Mouse (Mus musculus) MEL (cell line): ENCODE measurements at regions not wholly inside any gene's neighbourhood (a gene's known extent, or its start where the extent isn't known, plus 50 kb on each side); places are given as distances from the start of the nearest gene placed in this dataset.

Experiments used
- DNase-seq: peaks from one replicate; pipeline ENCODE4 v3.0.0; 2011; ENCODE audit warnings: low read depth, low spot score
- H3K27ac ChIP-seq: 2 replicates; pipeline ENCODE4 v1.5.1; 2012; ENCODE audit warnings: low read depth, mild to moderate bottlenecking, control low read depth, low read length, moderate library complexity; ENCODE audit not compliant: control insufficient read depth
- H3K27me3 ChIP-seq, 2 experiments: fragments of 150-350 bp in 1 of 2; sonication (generic) in 1 of 2; 2 replicates each; pipeline ENCODE4 v1.6.1; 2012; ENCODE audit warnings: low read length in 2 of 2, mild to moderate bottlenecking in 2 of 2, improper control_type of control experiment in 1 of 2, moderate library complexity in 1 of 2; ENCODE audit not compliant: insufficient read depth in 2 of 2, control insufficient read depth in 1 of 2
- H3K36me3 ChIP-seq, 2 experiments: 2 replicates each; pipeline ENCODE4 v1.6.1; 2012 to 2014; ENCODE audit warnings: low read length in 2 of 2, improper control_type of control experiment in 1 of 2, inconsistent platforms in 1 of 2, mild to moderate bottlenecking in 1 of 2; ENCODE audit not compliant: insufficient read depth in 2 of 2, control insufficient read depth in 1 of 2
- H3K4me1 ChIP-seq, 2 experiments: fragments of 150-350 bp in 1 of 2; sonication (generic) in 1 of 2; 2 replicates each; pipeline ENCODE4 v1.6.1; 2012; ENCODE audit warnings: low read length in 2 of 2, improper control_type of control experiment in 1 of 2, mild to moderate bottlenecking in 1 of 2; ENCODE audit not compliant: insufficient read depth in 2 of 2, control insufficient read depth in 1 of 2
- H3K4me3 ChIP-seq, 2 experiments: fragments of 150-350 bp in 1 of 2; sonication (generic) in 1 of 2; 2 replicates each; pipeline ENCODE4 v1.5.1; 2012; ENCODE audit warnings: low read depth in 2 of 2, low read length in 2 of 2, mild to moderate bottlenecking in 2 of 2, moderate library complexity in 2 of 2, control low read depth in 1 of 2, improper control_type of control experiment in 1 of 2; ENCODE audit not compliant: control insufficient read depth in 1 of 2, insufficient read depth in 1 of 2
- H3K79me2 ChIP-seq: 2 replicates; pipeline ENCODE4 v1.6.1; 2012; ENCODE audit warnings: mild to moderate bottlenecking, low read length, moderate library complexity; ENCODE audit not compliant: control insufficient read depth, poor library complexity, insufficient read depth
- H3K9ac ChIP-seq: 2 replicates; pipeline ENCODE4 v1.6.1; 2012; ENCODE audit warnings: low read depth, mild to moderate bottlenecking, control low read depth, low read length, moderate library complexity; ENCODE audit not compliant: control insufficient read depth, poor library complexity, severe bottlenecking
- H3K9me3 ChIP-seq: fragments of 150-350 bp; sonication (generic); replicated peaks from 2 replicates; pipeline ENCODE4 v1.6.1; 2012; ENCODE audit warnings: mild to moderate bottlenecking, low read length, improper control_type of control experiment, moderate library complexity; ENCODE audit not compliant: insufficient read depth
- CHD1 ChIP-seq: IDR thresholded peaks from 2 replicates; pipeline ENCODE4 v1.6.1; 2012; ENCODE audit warnings: low read depth, mild to moderate bottlenecking, inconsistent platforms, low read length, improper control_type of control experiment
- CHD2 ChIP-seq: IDR thresholded peaks from 2 replicates; pipeline ENCODE4 v1.6.1; 2011; ENCODE audit warnings: low read length, improper control_type of control experiment
- CTCF ChIP-seq, 3 experiments: IDR thresholded peaks in 2 of 3; conservative IDR thresholded peaks in 1 of 3; 2 replicates each; pipeline ENCODE4 v1.5.1; 2011 to 2012; ENCODE audit warnings: low read length in 3 of 3, low read depth in 2 of 3, mild to moderate bottlenecking in 2 of 3, improper control_type of control experiment in 1 of 3, inconsistent platforms in 1 of 3, mixed read lengths in 1 of 3, moderate library complexity in 1 of 3; ENCODE audit not compliant: control insufficient read depth in 1 of 3, insufficient read depth in 1 of 3, poor library complexity in 1 of 3, severe bottlenecking in 1 of 3
- ELF1 ChIP-seq: IDR thresholded peaks from 2 replicates; pipeline ENCODE4 v1.6.1; 2014; ENCODE audit warnings: low read depth, mild to moderate bottlenecking, inconsistent platforms, low read length, improper control_type of control experiment, moderate library complexity
- ETS1 ChIP-seq: IDR thresholded peaks from 2 replicates; pipeline ENCODE4 v1.6.1; 2012; ENCODE audit warnings: low read depth, mild to moderate bottlenecking, inconsistent platforms, low read length, improper control_type of control experiment, moderate library complexity
- KAT2A ChIP-seq: conservative IDR thresholded peaks from 2 replicates; pipeline ENCODE4 v1.6.1; 2012; ENCODE audit warnings: low read depth, low read length, improper control_type of control experiment, inconsistent platforms
- MAX ChIP-seq: IDR thresholded peaks from 2 replicates; pipeline ENCODE4 v1.6.1; 2011; ENCODE audit warnings: low read length, improper control_type of control experiment
- MXI1 ChIP-seq: IDR thresholded peaks from 2 replicates; pipeline ENCODE4 v1.6.1; 2011; ENCODE audit warnings: mild to moderate bottlenecking, low read depth, low read length, improper control_type of control experiment
- MYB ChIP-seq: IDR thresholded peaks from 2 replicates; pipeline ENCODE4 v1.6.1; 2011; ENCODE audit warnings: mild to moderate bottlenecking, low read depth, low read length, improper control_type of control experiment
- MYC ChIP-seq: IDR thresholded peaks from 2 replicates; pipeline ENCODE4 v1.6.1; 2011; ENCODE audit warnings: low read depth, mild to moderate bottlenecking, low read length, improper control_type of control experiment, moderate library complexity
- NRF1 ChIP-seq: IDR thresholded peaks from 2 replicates; pipeline ENCODE4 v1.6.1; 2014; ENCODE audit warnings: low read depth, mild to moderate bottlenecking, inconsistent platforms, low read length, improper control_type of control experiment, moderate library complexity; ENCODE audit not compliant: poor library complexity, insufficient read depth, severe bottlenecking
- POLR2A ChIP-seq, 2 experiments: IDR thresholded peaks; 2 replicates each; pipeline ENCODE4 v1.6.1; 2011 to 2012; ENCODE audit warnings: low read length in 2 of 2, mild to moderate bottlenecking in 2 of 2, control low read depth in 1 of 2, improper control_type of control experiment in 1 of 2, low read depth in 1 of 2, moderate library complexity in 1 of 2; ENCODE audit not compliant: control insufficient read depth in 1 of 2, insufficient read depth in 1 of 2, poor library complexity in 1 of 2
- RAD21 ChIP-seq: IDR thresholded peaks from 2 replicates; pipeline ENCODE4 v1.6.1; 2011; ENCODE audit warnings: mild to moderate bottlenecking, low read depth, low read length, improper control_type of control experiment
- RCOR1 ChIP-seq: IDR thresholded peaks from 2 replicates; pipeline ENCODE4 v1.6.1; 2012; ENCODE audit warnings: low read depth, mild to moderate bottlenecking, inconsistent platforms, low read length, improper control_type of control experiment
- SMC3 ChIP-seq: IDR thresholded peaks from 2 replicates; pipeline ENCODE4 v1.6.1; 2011; ENCODE audit warnings: low read depth, low read length, improper control_type of control experiment
- TBP ChIP-seq: IDR thresholded peaks from 2 replicates; pipeline ENCODE4 v1.8.0; 2011; ENCODE audit warnings: low read depth, low read length, improper control_type of control experiment
- TCF12 ChIP-seq: IDR thresholded peaks from 2 replicates; pipeline ENCODE4 v1.6.1; 2014; ENCODE audit warnings: low read depth, mild to moderate bottlenecking, inconsistent platforms, low read length, improper control_type of control experiment, moderate library complexity
- USF2 ChIP-seq, 2 experiments: IDR thresholded peaks; 2 replicates each; pipeline ENCODE4 v1.6.1; 2011 to 2012; ENCODE audit warnings: improper control_type of control experiment in 2 of 2, low read length in 2 of 2, borderline replicate concordance in 1 of 2, inconsistent platforms in 1 of 2, low read depth in 1 of 2, mild to moderate bottlenecking in 1 of 2; ENCODE audit not compliant: insufficient read depth in 1 of 2
- ZC3H11A ChIP-seq: IDR thresholded peaks from 2 replicates; pipeline ENCODE4 v1.6.1; 2012; ENCODE audit warnings: low read depth, mild to moderate bottlenecking, inconsistent platforms, low read length, improper control_type of control experiment
- ZKSCAN1 ChIP-seq: IDR thresholded peaks from 2 replicates; pipeline ENCODE4 v1.6.1; 2012; ENCODE audit warnings: low read depth, mild to moderate bottlenecking, inconsistent platforms, low read length, improper control_type of control experiment, moderate library complexity

DNA sequence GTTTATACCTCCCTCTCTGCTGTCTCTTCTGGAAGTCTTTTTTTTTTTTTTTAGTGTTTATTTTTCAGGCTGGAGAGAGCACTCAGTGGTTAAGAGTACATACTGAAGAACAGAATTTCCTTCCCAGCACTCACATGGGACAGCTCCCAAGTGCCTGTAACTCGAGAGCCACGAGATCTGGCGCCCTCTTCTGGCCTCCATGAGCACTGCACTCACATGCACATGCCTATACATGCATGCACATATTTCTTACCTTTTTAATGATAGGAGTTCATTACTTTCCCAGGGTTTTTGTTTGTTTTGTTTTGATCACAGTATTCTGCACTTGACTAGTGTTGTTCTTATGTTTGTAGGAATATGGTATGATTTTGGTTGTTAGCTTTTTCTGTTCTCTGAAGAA lies 139.5 kb upstream of the Fmo9 start:
- no peak for TF ChIP-seq ZKSCAN1
- peak; percentile 23 to 30 (median 26); a peak in 4 of 6 replicates for TF ChIP-seq CTCF (IDR thresholded peaks at IDR 0.05 in 2 of 3, conservative IDR thresholded peaks at IDR 0.05 in 1 of 3; ENCODE audit: control insufficient read depth in 1 of 3, insufficient read depth in 1 of 3, low read depth in 2 of 3, low read length in 3 of 3, poor library complexity in 1 of 3, severe bottlenecking in 1 of 3)
- DNase-seq = no peak
- Histone ChIP-seq H3K9ac (no peak overlapping the region), H3K4me1 (peaks cover 12 to 20% of the 10 kb centered on the region in 2 experiments), H3K79me2 (no peaks in the 10 kb centered on the region), H3K9me3 (no peaks in the 10 kb centered on the region), H3K27me3 (no peaks in the 10 kb centered on the region), H3K36me3 (peaks cover 0 to 16% of the 10 kb centered on the region in 2 experiments; a peak in 2 of 4 replicates), H3K4me3 (no peak overlapping the region), H3K27ac (no peak overlapping the region)

DNA sequence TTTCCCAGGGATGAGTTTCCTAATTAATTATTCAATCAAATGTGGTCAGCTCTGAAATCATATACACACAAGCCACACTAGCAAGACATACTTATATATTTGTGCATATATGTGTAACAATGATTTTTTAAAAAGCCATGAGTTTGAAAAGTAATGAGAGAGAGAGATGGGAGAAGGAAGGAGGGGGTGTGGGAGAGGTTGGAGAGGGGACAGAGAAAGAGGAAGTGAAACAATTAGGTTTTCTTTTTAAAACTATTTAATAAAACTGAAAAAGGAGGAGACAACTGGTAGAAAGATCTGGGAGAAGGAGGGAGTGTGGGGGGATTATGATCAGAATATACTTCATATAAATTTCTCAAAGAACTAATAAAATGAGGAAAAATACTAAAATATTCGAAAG lies 155.7 kb upstream of the Fmo9 start:
- H3K4me3 ChIP-seq = no peak overlapping the region
- no peak overlapping the region for H3K9ac ChIP-seq
- no peaks in the 10 kb centered on the region; a peak in 1 of 4 replicates for H3K27me3 ChIP-seq
- TF ChIP-seq ETS1 (no peak), USF2 (IDR thresholded peaks at IDR 0.05; ENCODE audit: borderline replicate concordance in 1 of 2, insufficient read depth in 1 of 2, low read depth in 1 of 2, low read length in 2 of 2) (no peak), ELF1 (no peak), MYC (no peak), TBP (no peak), ZKSCAN1 (no peak), RAD21 (no peak), ZC3H11A (no peak), CHD1 (no peak), MXI1 (no peak), RCOR1 (no peak), SMC3 (no peak), NRF1 (no peak), TCF12 (no peak), POLR2A (IDR thresholded peaks at IDR 0.05; ENCODE audit: control insufficient read depth in 1 of 2, insufficient read depth in 1 of 2, low read depth in 1 of 2, low read length in 2 of 2, poor library complexity in 1 of 2) (no peak), MYB (no peak), KAT2A (no peak), MAX (no peak), CHD2 (no peak)
- peak; percentile 30 for DNase-seq
- no peaks in the 10 kb centered on the region for H3K79me2 ChIP-seq
- H3K4me1 ChIP-seq = peaks cover 2 to 8% of the 10 kb centered on the region in 2 experiments; a peak in 2 of 4 replicates
- H3K27ac ChIP-seq = no peak overlapping the region
- H3K9me3 ChIP-seq = no peaks in the 10 kb centered on the region
- peaks cover 0 to 5% of the 10 kb centered on the region in 2 experiments; a peak in 2 of 4 replicates for H3K36me3 ChIP-seq
